Mouse (Mus musculus): ENCODE data around the gene Mad1l1. TPM values are rescaled to one million over a fixed set of nuclear protein-coding genes. Genes with fewer than 3 reads are reported as not detected.

Mad1l1 gene
- polyA plus RNA-seq, 1 experiment from 2014 or later: 35.1 TPM

DNA sequence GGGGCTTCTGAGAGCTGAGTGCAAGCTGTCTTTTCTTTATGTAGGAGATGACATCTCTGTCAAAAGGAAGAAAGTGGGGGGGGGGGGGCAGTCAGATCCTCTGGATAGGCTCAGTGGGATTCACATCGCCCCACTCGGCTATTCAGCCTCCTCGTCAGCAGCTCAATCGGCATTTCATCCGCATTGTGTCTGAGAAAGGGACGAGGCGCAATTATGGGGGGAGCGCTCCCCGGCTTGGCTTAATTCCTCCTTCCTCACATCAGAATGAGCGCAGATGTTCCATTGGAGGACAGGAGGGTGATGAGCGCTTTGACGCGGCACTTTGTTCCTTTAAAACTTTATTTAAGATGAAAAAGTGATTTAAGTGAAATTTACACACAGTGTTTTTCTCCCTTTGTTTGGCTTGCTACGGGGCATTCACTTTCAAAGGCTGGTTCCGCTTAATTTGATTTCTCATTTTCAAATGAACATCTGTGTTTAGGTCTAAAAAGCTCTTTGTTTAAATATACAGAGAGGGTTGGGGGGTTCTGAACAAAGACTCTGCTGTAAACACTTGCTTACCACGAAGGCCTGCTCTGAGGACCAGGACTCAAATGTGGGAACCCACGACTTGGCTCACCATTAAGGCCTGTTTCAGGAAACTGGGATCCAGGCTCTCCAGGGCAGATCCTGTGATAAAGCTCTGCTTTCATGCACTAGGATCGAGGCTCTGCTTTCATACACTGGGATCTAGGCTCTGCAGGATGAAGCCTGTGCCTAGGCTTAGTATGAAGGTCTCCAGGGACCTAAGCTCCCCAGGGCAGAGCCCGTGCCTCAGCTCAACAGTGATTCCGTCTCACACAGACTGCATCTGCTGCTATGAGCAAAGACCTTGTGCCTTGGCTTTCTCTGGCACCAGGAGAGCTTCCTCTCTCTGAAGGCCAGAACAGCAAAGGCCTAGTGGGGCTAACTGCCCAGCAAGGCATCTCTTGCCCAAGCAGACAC lies 98.0 kb downstream of the Mad1l1 start:
- H3K27ac ChIP-seq (ENCODE audit: low read depth, low read length): peak overlapping the region; percentile 78
- H3K9me3 ChIP-seq (ENCODE audit: control insufficient read depth, low read length): no peaks in the 10 kb centered on the region
- peaks cover 2% of the 10 kb centered on the region; the same call in 1 of the 2 replicates for H3K4me1 ChIP-seq (replicated peaks; ENCODE audit: control insufficient read depth, insufficient read depth, low read length)
- no peaks in the 10 kb centered on the region for H3K36me3 ChIP-seq (ENCODE audit: control insufficient read depth, insufficient read depth, low read length)
- ATAC-seq (ENCODE audit: low FRiP score) (peak; percentile 78), DNase-seq (ENCODE audit: low spot score) (peak; percentile 58)
- H3K4me3 ChIP-seq (ENCODE audit: low read depth, low read length): no peak overlapping the region
- H3K27me3 ChIP-seq (ENCODE audit: control insufficient read depth, insufficient read depth, low read length): no peaks in the 10 kb centered on the region
- no peak overlapping the region for H3K9ac ChIP-seq (ENCODE audit: low read depth, low read length)
- WGBS: 34% methylated on average over 20 of the region's 20 CpGs
- no peak overlapping the region for H3K4me2 ChIP-seq (replicated peaks; ENCODE audit: low read depth, low read length)

DNA sequence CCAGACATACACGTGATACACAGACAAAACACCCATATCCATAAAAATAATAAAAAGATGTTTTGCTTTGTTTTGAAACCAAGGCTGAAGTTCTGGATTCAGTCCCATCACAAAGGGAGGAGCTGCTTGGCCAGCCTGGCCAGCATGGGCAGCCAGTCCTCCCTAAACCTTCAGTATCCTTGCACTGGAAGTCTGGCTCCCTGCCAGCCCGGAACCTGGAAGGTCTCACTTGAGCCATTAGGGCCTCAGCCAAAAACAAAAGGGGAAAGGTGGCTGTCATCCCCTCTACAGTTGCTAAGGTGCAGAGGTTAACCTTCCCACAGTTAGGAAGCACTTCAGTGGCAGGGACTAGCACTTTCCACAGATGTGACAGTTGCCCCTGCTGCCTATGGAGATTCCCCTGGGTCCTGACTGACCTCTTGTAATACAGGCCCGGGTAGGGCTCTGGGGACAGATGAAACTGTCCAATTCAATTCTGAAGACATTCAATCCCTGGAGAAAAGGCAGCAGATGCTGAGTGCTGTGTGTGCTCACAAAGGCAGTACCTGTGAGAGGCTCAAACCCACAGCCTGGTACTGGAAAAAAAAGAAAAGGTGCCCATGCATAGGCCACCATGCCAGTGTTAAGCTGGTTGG lies 100.2 kb downstream of the Mad1l1 start:
- no peaks in the 10 kb centered on the region for H3K27me3 ChIP-seq (ENCODE audit: control insufficient read depth, insufficient read depth, low read length)
- DNase-seq (ENCODE audit: low spot score): no peak
- H3K9ac ChIP-seq (ENCODE audit: low read depth, low read length): no peak overlapping the region
- no peak overlapping the region for H3K27ac ChIP-seq (ENCODE audit: low read depth, low read length)
- H3K4me1 ChIP-seq (replicated peaks; ENCODE audit: control insufficient read depth, insufficient read depth, low read length): peaks cover 2% of the 10 kb centered on the region; the same call in 1 of the 2 replicates
- H3K4me2 ChIP-seq (replicated peaks; ENCODE audit: low read depth, low read length): no peak overlapping the region
- no peak overlapping the region for H3K4me3 ChIP-seq (ENCODE audit: low read depth, low read length)
- H3K36me3 ChIP-seq (ENCODE audit: control insufficient read depth, insufficient read depth, low read length): no peaks in the 10 kb centered on the region
- H3K9me3 ChIP-seq (ENCODE audit: control insufficient read depth, low read length): no peaks in the 10 kb centered on the region
- 70% methylated on average over 3 of the region's 3 CpGs for WGBS
- ATAC-seq (ENCODE audit: low FRiP score): no peak

DNA sequence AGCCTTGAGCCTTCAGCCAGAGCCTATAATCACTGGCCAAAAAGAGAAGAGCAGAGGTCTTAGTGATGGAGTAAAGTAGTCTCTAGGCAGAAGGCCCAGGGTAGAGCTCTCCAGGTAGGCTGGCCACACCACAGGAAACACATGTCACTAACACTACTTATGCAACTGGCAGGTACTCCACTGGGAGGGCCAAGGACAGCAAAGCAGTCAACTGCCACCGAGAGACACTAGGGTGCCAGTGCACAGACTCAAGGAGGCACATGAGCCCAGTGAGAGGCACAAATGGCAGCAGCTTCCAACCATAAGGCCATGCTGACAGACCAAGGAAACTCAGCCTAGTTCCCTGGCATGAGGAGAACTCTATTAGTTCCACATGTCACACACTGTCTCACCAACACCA lies 102.1 kb downstream of the Mad1l1 start:
- no peak for ATAC-seq (ENCODE audit: low FRiP score)
- no peak for DNase-seq (ENCODE audit: low spot score)
- H3K27ac ChIP-seq (ENCODE audit: low read depth, low read length): no peak overlapping the region
- H3K4me3 ChIP-seq (ENCODE audit: low read depth, low read length): no peak overlapping the region
- H3K9ac ChIP-seq (ENCODE audit: low read depth, low read length): no peak overlapping the region; the same call in 1 of the 2 replicates
- H3K27me3 ChIP-seq (ENCODE audit: control insufficient read depth, insufficient read depth, low read length): no peaks in the 10 kb centered on the region
- 90% methylated on average over 1 of the region's 1 CpGs for WGBS
- H3K36me3 ChIP-seq (ENCODE audit: control insufficient read depth, insufficient read depth, low read length): no peaks in the 10 kb centered on the region
- no peaks in the 10 kb centered on the region for H3K9me3 ChIP-seq (ENCODE audit: control insufficient read depth, low read length)
- H3K4me1 ChIP-seq (replicated peaks; ENCODE audit: control insufficient read depth, insufficient read depth, low read length): peaks cover 2% of the 10 kb centered on the region; the same call in 1 of the 2 replicates
- no peak overlapping the region for H3K4me2 ChIP-seq (replicated peaks; ENCODE audit: low read depth, low read length)

DNA sequence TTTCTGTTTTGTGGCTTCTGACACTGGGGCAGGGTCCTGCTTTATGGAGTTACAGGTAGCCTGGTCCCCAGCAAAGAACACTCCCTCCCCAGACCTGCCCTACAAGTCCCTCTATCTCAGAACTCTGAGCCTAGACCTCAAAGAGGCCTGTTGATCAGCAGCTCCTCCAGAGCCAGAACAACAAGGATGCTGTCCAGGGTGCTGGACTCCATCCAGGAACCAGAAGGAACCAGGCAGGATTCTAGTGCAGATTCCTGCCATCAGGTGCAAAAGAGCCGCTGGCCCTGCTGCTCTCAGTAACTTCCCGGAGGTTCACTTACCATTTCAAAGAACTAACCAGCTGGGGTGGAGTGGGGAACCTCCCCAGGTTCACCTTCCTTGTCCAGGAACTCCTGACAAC lies 103.5 kb downstream of the Mad1l1 start:
- WGBS: 48% methylated on average over 2 of the region's 2 CpGs
- DNase-seq (ENCODE audit: low spot score) (peak; percentile 48), ATAC-seq (ENCODE audit: low FRiP score) (no peak)
- H3K36me3 ChIP-seq (ENCODE audit: control insufficient read depth, insufficient read depth, low read length): no peaks in the 10 kb centered on the region
- H3K4me2 ChIP-seq (replicated peaks; ENCODE audit: low read depth, low read length): no peak overlapping the region
- no peaks in the 10 kb centered on the region for H3K27me3 ChIP-seq (ENCODE audit: control insufficient read depth, insufficient read depth, low read length)
- H3K4me3 ChIP-seq (ENCODE audit: low read depth, low read length): no peak overlapping the region
- H3K4me1 ChIP-seq (replicated peaks; ENCODE audit: control insufficient read depth, insufficient read depth, low read length): 0 out of 2 replicates have a peak, but pooled peaks cover 2% of the 10 kb centered on the region
- no peaks in the 10 kb centered on the region for H3K9me3 ChIP-seq (ENCODE audit: control insufficient read depth, low read length)
- no peak overlapping the region for H3K9ac ChIP-seq (ENCODE audit: low read depth, low read length)
- H3K27ac ChIP-seq (ENCODE audit: low read depth, low read length): no peak overlapping the region

DNA sequence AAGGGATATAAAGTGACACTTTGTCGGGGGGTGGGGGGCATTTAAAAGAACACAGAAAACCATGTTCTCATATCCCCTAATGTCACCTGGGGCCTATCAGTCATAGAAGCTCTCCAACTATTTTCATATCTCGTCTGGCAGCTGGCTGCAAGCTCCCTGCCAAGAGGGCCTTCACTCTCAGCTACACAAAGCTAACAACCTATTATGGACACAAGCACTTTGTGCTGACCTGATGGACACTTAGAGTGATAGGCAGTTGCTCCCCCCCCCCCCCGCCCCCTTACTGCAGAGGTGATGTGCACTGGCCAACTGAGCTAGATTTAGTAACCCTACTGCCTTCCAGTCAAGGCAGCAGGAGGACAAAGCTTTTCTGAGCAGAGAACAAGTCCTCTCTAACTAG lies 104.3 kb downstream of the Mad1l1 start:
- no peak for ATAC-seq (ENCODE audit: low FRiP score)
- Histone ChIP-seq H3K27ac (ENCODE audit: low read depth, low read length) (no peak overlapping the region), H3K36me3 (ENCODE audit: control insufficient read depth, insufficient read depth, low read length) (no peaks in the 10 kb centered on the region), H3K27me3 (ENCODE audit: control insufficient read depth, insufficient read depth, low read length) (no peaks in the 10 kb centered on the region), H3K4me2 (replicated peaks; ENCODE audit: low read depth, low read length) (no peak overlapping the region), H3K9ac (ENCODE audit: low read depth, low read length) (no peak overlapping the region), H3K9me3 (ENCODE audit: control insufficient read depth, low read length) (no peaks in the 10 kb centered on the region), H3K4me1 (replicated peaks; ENCODE audit: control insufficient read depth, insufficient read depth, low read length) (0 out of 2 replicates have a peak, but pooled peaks cover 2% of the 10 kb centered on the region), H3K4me3 (ENCODE audit: low read depth, low read length) (no peak overlapping the region)
- WGBS: 76% methylated on average over 3 of the region's 3 CpGs
- DNase-seq (ENCODE audit: low spot score): no peak

DNA sequence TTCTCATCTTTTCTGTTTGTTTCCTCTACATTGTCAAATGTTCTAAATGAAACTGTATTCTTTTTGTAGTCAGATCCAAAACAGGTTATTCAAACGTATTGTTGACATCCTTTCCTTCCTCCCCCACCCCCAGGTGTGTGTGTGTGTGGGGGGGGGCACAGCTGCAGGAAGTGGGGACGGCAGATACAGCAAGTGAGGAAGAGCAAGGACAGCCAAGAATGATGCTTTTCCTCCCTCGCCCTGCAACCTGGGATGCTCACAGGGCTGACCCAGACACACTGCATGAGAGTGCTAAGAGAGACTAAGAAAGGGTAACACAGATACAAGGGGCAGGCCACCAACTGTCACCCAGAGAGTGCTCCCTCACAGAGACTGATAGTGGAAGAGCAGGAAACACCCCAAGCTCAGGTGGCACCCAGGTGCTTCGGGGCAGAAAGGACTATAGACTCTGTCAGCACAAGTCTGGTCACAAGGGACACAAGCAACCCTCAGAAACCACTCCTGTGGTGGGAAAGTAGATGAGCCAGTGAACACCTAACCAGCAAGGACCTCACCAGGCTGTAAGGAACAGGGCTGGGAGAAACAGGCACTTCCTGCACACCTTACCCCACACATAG lies 105.8 kb downstream of the Mad1l1 start:
- ATAC-seq (ENCODE audit: low FRiP score): no peak
- Histone ChIP-seq H3K27me3 (ENCODE audit: control insufficient read depth, insufficient read depth, low read length) (no peaks in the 10 kb centered on the region), H3K4me1 (replicated peaks; ENCODE audit: control insufficient read depth, insufficient read depth, low read length) (no peaks in the 10 kb centered on the region), H3K36me3 (ENCODE audit: control insufficient read depth, insufficient read depth, low read length) (no peaks in the 10 kb centered on the region), H3K9me3 (ENCODE audit: control insufficient read depth, low read length) (no peaks in the 10 kb centered on the region), H3K4me2 (replicated peaks; ENCODE audit: low read depth, low read length) (no peak overlapping the region), H3K27ac (ENCODE audit: low read depth, low read length) (no peak overlapping the region), H3K4me3 (ENCODE audit: low read depth, low read length) (no peak overlapping the region), H3K9ac (ENCODE audit: low read depth, low read length) (no peak overlapping the region)
- no peak for DNase-seq (ENCODE audit: low spot score)
- 86% methylated on average over 4 of the region's 4 CpGs for WGBS

DNA sequence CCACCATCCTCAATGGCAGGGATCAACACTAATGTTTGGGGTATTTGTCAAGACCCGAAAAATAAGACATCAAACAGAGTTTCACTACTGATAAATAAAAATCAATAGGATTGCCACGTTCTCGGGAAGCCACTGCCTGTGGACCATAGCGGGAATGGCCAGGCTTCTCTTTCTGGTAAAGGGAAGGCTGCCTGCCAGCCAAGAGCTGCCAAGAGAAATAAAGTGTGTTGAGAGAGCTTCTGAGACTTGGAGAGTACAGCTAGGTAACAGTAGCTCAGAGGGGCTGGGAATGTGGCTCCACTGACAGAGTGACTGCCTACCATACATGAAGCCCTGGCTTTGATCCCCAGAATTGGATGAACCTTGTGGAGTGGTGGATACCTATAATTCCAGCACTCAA lies 108.4 kb downstream of the Mad1l1 start:
- WGBS: 86% methylated on average over 4 of the region's 4 CpGs

DNA sequence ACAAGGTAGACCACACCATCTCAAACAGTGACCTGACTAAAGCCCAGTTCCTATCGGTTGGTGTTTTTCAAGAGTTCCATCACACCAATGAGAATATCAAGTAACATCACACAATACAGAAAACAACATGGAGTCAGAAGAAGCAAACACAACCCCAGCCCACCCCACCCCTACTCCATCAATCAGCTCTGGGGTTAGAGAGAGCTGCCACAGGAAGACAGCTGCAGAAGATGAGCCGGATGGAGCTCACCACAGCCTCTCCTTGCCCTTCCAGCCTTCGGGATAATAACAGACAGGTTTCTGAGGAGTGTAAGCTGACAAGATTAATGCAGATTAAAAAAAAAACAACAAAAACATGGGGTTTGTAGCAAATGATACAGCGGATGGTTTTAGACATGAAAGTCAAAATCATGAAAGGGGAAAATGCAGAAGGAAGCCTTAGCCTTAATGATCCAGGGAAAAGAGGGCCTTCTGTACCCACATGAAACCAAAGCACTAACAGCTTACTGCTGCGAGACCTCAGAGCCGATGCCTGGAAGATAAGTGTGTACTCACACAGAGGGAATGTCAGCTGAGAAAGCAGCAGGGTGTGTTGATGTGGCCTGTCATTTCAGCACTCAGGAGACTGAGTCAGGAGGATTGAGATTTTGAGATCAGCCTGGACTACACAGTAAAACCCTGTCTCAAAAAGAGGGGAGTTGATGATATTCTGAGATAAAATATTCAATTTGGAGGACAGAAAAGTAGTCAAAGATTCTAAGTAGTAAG lies 110.8 kb downstream of the Mad1l1 start:
- no peak for ATAC-seq (ENCODE audit: low FRiP score)
- DNase-seq (ENCODE audit: low spot score): no peak
- no peaks in the 10 kb centered on the region for H3K27me3 ChIP-seq (ENCODE audit: control insufficient read depth, insufficient read depth, low read length)
- H3K9me3 ChIP-seq (ENCODE audit: control insufficient read depth, low read length): no peaks in the 10 kb centered on the region
- 0 out of 2 replicates have a peak, but pooled peaks cover 3% of the 10 kb centered on the region for H3K4me1 ChIP-seq (replicated peaks; ENCODE audit: control insufficient read depth, insufficient read depth, low read length)
- H3K4me2 ChIP-seq (replicated peaks; ENCODE audit: low read depth, low read length): no peak overlapping the region
- H3K4me3 ChIP-seq (ENCODE audit: low read depth, low read length): no peak overlapping the region
- no peak overlapping the region for H3K9ac ChIP-seq (ENCODE audit: low read depth, low read length)
- 75% methylated on average over 6 of the region's 6 CpGs for WGBS
- H3K36me3 ChIP-seq (ENCODE audit: control insufficient read depth, insufficient read depth, low read length): no peaks in the 10 kb centered on the region
- no peak overlapping the region for H3K27ac ChIP-seq (ENCODE audit: low read depth, low read length)

More for the DNA sequence above, 108.4 kb downstream of the Mad1l1 start:
- Histone ChIP-seq H3K27ac (ENCODE audit: low read depth, low read length) (no peak overlapping the region), H3K4me3 (ENCODE audit: low read depth, low read length) (no peak overlapping the region), H3K9ac (ENCODE audit: low read depth, low read length) (no peak overlapping the region), H3K4me1 (replicated peaks; ENCODE audit: control insufficient read depth, insufficient read depth, low read length) (0 out of 2 replicates have a peak, but pooled peaks cover 3% of the 10 kb centered on the region), H3K9me3 (ENCODE audit: control insufficient read depth, low read length) (no peaks in the 10 kb centered on the region), H3K36me3 (ENCODE audit: control insufficient read depth, insufficient read depth, low read length) (no peaks in the 10 kb centered on the region), H3K27me3 (ENCODE audit: control insufficient read depth, insufficient read depth, low read length) (no peaks in the 10 kb centered on the region), H3K4me2 (replicated peaks; ENCODE audit: low read depth, low read length) (no peak overlapping the region)
- no peak for ATAC-seq (ENCODE audit: low FRiP score)
- no peak for DNase-seq (ENCODE audit: low spot score)
